Mouse (Mus musculus): ENCODE measurements at regions not wholly inside any gene's neighbourhood (a gene's known extent, or its start where the extent isn't known, plus 50 kb on each side); places are given as distances from the start of the nearest gene placed in this dataset.
A peak's percentile ranks its signal among the peaks of the same experiment; 100 is the strongest.

DNA sequence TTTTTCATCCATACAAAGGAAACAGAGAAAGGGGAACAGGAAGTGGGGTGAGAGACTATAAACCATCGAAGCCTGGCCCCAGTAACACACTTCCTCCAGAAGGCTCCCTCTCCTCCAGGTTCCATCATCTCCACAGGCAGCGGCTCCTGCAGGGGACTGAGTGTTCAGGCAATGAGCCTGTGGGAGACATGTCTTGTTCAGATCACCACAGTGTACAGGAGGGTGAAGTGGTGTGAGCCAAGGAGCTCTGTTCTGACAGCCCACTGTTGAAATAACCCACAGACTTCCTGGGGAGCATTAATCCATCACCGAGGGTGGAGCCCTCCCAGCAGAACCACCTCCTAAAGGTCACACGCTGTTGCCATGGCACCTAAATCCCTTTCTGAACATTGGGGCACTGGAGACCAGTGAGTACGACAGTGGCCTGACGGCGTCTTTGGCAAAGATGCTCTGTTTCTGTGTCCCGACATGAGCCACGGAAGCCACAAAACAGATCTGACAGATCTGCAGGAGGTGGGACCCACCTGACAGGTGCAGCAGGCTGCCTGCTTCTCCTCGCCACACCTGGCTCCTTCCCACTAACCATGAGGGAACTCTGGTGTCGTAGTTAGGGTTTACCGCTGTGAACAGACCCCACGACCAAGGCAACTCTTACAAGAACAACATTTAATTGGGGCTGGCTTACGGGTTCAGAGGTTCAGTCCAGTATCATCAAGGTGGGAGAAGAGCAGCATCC, 60.9 kb downstream of the Psmg1 start:
- DNase-seq (ENCODE audit: low read depth, low spot score) = peak; percentile 43

DNA sequence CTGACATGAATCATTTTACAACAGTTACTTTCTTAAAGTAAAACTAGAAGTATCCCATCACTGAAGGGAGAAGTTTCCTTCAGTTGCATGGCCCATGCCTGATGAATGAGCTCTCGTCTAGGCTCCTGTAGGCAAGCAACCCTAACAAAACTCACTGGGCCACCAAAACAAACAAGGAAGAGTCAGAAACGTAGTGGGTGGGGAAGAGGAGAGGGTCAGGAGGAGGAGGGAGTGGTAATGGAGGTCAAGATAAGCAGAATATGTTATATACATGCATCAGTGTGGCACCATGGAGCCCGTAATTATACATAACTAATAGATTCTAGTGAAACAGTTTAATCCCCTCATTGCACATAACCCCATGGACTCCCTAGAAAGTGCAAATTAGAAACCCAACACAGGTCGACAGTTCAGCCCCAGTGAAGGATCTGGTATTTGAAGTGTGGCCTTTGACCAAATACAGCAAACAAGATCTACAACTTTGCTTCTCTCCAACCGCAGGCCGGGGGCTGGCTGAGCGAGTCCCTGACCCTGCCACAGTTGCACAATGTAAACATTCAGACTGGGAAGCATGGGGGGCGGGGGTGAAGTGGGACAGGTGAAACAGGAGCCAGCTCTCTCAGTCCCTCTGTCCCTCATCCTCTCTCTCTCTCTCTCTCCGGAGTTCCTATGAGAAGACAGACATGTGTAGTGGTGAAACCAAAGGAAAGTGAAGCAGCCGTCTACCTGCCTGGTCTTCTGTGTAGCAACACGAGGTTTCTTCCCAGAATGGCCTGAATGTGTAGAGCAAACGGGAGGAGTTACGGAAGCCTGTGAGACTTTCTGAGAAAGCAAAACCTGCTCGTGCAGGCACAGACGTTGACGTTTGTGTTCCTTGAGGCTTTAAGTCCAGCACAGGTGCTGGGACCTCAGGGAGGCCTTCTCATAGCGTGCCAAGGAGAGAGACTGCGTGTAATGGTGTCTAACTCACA, 62.2 kb downstream of the Psmg1 start:
- no peak for DNase-seq (ENCODE audit: low read depth, low spot score)

DNA sequence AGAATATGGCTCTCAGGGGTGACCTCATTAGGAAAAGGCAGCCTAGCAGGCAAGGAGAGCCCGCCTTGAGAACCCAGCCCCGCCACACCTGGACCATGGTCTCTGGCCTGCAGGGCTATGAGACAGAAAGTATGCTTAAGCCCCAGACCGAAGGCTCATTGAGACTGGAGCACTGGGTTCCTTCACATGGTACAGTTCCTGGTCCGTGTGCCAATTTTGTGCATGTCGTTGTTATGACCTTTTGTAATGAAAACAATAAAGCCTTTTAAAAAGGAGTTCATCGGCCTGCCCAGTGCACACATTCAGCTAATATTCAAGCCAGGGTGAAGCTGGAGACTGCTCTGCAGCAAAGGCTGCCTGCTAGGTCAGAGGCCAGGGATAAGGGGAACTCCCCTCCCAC, 64.2 kb downstream of the Psmg1 start:
- no peak for DNase-seq (ENCODE audit: low read depth, low spot score)

DNA sequence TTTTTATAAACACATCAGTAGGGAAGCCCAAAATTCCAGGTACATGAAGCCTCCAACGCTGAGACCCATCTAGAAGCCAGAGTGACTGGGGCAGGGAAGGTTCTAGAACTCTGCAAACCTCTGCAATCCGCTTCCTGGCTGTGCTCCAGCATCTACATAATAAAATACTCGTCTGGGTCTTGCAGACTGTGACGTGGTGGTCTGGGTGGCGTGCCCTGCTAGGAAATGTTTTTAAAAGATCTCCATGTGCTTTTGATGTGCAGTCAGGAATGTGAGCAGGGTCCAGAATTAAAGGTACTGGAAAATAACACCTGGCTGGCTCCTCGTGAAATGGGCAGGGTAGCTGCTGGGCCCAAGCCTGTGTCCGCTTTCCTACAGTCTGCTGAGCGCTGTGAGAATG, 66.0 kb downstream of the Psmg1 start:
- no peak for DNase-seq (ENCODE audit: low read depth, low spot score)

DNA sequence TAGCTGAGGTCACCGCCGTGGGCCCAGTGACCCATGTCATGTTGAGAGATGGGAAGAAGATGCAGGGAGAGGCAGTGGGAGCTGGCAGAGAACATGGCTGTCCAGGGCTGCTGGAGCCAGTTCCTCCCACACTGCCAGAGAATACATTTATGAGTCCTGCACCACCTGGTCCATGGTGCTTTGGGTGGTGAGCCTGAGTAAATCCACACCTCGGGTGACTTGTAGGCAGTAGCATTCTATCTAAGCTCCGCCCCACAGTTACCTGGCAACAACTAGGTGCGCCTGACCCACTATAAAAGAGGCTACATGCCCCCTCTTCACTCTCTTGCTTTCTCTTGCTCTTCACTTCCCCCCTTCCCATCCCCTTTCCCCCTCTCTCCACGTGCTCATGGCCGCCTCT, 66.8 kb downstream of the Psmg1 start:
- peak; percentile 40 for DNase-seq (ENCODE audit: low read depth, low spot score)

DNA sequence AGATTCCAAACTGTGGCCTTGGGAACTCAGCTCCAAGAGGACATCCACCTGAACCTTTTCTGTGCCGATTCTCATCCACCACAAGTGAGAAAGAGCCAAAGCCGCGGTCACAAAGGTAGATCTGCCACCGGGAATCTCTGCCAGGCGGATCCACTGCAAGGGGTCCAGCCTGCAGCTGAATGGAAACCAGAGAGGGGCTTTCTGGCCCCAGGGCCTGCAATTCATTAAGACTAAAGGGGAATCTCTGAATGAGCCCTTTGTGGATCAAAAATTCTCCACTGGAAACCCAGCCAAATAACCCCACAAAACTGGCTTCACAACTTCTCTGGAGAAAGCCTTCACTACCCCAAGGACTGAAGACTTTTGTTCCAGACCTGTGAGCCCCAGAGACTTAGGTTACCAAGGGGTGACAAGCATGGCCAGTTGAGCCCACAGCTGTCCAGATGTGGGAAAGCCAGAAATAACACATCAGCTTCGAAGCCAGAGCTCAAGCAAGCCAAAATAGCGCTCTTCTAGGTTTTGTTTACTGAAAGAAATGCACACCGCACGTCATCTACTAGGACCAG, 68.3 kb downstream of the Psmg1 start:
- DNase-seq (ENCODE audit: low read depth, low spot score) = no peak

DNA sequence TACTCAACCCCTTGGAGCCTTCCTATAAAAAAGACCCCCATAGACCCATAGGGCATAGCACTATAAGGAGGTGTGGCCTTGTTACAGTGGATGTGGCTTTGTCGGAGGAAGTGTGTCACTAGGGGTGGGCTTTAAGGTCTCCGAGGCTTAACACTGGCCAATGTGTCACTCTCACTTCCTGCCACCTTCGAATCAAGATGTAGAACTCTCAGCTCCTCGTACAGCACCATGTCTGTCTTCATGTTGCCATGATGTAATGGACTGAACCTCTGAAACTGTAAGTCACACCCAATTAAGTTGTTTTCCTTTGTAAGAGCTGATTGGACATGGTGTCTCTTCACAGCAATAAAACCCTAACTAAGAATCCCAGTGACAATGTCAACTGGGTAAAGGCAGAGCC, 69.6 kb downstream of the Psmg1 start:
- DNase-seq (ENCODE audit: low read depth, low spot score) = no peak

DNA sequence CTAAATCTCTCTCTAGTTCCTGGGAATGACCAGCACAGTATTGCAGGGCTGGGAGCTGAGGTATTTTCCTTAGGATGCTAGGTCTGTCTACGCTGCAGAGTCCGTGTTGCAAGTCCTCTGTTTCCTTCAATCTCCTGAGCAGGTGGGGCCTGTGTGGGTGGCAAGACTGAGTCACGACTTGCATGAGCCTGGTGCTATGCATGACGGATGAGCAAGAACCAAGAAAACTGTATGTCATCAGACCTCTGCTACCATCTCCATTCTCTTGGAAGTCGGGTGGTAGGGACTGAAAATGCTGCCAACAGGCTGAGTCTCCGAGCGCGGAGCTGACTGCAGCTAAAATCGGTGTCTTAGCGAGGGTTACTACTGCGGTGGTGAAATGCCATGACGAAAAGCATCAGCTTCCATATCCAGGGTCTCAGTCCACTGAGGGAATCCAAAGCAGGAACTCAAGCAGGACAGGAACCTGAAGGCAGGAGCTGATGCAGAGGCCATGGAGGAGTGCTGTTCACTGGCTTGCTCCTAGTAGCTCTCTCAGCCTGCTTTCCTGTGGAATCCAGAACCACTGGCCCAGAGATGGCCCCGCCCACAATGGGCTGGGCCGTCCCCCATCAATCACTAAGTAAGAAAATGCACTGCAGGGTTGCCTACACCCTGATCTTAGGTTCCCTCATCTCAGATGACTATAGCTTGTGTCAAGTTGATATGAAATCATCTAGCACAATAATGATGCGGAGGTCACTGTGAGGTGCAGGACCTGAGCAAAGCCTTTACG, 71.9 kb downstream of the Psmg1 start:
- DNase-seq (ENCODE audit: low read depth, low spot score) = peak; percentile 72

DNA sequence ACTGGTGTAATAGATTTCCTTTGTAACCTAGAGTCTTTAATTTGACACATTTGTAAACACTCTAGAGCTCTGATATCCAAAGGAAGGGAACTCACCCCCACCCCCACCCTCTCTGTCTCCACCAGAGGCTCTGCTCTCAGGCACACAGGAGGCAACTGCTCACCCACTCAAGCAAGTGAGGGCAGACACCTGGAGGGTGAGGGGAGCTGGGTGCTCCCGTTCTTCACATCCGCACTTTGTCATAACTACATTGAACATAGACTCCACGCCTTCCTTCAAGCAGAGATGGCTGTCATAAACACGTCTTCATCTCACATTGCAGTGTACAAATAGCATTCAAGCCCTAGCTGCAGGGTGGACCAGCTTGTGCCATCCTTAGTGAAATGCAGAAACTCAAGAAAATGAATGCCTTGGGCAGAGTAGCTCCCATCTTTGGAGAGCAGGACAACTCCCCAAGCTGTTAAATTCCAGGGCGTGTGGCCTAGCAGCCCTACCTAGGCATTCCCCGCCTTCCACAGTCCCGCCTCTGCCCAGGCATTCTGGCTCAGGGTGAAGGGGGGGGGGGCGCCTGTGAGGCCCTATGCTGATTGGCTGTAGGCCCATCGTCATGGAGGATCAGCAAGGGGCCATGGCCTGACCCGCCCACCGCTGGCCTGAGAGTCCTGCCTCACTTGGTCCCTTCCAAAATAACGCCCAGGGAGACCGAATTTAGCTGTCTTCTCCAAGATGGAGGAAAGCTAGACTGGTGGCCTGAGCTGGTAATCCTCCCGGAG, 72.9 kb downstream of the Psmg1 start:
- DNase-seq (ENCODE audit: low read depth, low spot score) = peak; percentile 82

DNA sequence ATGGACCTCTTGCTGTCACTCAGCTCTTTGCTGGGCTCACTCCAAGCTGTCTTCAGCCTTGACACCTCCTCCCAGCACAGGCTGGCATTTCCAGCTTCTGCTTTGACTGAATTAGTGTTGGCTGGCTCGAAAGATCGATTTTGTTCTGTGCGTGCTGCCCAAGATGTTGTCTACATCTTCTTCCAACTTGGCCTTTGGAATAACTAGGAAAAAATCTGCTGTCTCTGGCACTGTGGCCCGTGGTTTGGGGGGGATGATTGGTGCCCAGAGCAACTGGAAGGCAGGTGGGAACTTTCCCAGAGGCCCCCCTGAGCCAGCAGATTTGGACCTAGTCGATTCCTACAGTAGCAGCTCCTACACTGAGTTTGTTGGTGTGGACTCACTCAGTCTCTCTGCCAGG, 76.9 kb downstream of the Psmg1 start:
- DNase-seq (ENCODE audit: low read depth, low spot score) = no peak

DNA sequence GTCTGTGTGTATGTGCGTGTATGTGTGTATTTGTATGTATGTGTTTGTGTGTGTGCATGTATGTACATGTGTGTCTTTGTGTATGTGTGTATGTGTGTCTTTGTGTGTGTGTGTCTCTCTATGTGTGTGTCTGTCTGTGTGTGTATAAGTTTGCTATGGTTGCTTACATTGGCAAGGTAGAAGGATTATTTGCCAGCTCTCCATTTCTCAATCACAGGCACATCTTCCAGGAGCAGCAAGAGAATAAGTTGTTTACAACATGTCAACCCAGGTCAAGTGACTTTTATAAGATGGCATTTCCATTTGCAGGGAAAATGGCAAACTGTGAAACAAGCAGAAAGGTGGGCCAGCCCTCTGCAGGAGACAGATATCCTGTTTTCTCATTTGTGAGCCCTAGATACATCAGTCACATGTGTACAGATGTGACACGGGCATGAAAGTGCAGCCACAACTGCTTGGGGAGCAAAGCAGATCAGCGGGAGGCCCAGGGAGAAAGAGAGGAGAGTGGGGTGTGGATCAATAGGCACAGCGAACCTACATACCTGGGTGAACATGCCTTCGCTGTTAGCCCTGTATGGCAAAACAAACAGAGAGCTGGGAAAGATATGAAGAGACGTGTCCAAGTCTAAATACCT, 86.1 kb downstream of the Psmg1 start:
- DNase-seq (ENCODE audit: low read depth, low spot score) = no peak

DNA sequence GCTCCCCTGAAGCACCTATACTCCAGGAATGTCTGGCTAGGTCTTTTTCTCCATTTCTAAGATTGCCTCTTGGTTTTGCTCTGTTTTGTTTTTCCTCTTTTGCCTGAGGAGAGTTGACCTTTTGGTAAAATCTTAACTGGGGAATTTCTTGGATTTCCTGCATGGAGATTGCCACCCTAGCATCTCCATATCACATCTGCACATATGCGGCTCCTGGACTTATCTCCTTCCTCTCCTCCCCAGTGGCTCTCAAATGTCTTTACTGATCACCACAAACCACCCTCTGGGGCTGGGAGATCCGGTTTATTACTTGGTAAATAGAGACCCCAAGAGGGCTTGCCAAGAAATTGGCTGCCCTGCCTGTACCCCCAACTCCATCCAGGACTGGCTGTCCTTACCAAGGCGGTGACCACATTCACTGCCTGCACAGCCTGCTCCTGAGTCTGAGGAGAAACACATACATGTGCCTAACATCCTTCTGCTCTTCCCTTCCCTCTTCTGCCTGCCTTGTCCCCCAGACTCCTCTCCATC, 87.3 kb downstream of the Psmg1 start:
- DNase-seq (ENCODE audit: low read depth, low spot score) = no peak

DNA sequence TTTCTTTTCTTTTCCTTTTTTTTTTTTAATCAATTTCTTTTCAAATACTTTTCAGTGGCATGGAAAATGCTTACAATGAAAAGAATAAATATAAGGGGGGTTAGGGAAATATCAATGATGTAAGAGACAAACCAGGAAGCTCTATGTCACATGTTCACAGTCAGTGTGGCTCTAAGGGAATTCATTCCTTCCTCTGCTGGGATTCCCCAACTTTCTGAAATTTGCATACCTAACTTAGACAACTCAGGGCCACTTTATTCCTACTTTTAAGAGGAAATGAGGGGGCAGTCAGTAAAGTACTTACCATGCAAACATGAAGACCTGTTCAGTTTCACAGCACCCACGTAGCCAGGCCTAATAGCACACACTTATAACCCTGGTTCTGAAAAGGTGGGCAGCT, 88.6 kb downstream of the Psmg1 start:
- no peak for DNase-seq (ENCODE audit: low read depth, low spot score)

DNA sequence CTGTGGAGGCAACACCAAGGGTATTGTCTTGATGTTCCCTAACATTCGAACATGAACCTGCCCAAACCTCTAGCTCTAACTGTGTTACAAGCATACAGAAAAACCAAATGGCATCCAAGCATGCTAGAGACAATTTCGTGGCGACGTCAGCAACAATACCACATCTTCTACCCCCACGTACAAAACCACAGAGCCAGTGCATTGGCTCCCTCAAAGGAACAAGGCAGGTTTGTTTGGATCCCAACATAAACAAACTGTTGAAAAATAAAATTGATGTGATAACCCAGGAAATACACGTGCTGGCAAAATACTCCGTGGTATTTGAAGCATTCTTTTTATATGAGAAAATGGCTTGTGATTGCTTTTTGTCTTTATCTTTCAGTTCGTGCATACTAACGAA, 89.4 kb downstream of the Psmg1 start:
- no peak for DNase-seq (ENCODE audit: low read depth, low spot score)

DNA sequence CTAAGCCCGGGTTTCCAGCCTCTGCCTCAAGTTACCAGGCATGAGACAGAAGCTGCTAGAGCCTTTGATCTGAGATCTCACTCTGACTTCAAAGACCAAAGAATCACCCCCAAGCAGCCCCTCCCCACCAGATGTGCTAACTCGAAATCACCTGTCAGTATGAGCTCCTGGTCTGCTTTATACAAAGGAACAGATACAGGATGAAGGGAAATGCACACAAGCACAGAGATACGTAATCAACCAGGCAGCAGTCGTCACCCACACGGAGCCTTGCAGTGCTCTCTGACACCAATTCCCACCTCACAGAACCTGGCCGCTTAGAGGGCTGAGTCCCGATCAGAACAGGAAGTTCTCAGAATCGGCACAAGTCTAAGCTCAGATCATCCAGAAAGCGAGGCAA, 90.6 kb downstream of the Psmg1 start:
- DNase-seq (ENCODE audit: low read depth, low spot score) = no peak

DNA sequence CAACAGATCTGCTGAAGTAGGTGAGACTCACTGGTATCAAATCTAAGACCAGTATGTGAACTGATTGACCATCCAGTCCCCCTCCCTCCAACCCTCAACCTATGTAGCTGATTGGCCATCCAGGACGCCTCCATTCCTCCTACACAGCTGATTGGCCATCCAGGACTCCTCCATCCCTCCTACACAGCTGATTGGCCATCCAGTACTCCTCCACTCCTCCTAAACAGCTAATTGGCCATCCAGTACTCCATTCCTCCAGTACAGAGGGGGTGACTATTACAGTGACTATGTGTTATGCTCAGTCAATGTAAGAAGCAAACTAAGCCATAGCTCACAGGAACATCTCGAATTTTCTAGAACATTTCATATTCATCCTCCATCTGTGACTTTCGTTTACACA, 91.1 kb downstream of the Psmg1 start:
- DNase-seq (ENCODE audit: low read depth, low spot score) = peak; percentile 69

DNA sequence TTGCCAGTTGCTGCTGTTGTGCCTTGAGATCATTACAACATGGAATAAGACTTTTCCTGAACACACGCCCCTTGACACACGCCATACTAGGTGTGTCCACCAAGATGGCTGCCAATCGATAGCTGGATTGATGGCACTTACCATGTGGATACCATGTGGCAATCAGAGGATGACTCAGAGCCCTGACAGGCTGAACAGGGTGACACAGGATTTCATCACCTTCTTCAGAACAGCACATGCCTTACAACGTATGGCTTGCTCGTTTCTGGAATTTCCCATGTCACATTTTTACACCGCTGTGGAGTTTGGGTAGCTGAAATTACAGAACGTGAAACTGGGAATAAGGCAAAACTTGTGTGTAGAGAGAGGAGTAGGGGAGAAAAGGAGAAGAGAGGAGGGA, 92.9 kb downstream of the Psmg1 start:
- DNase-seq (ENCODE audit: low read depth, low spot score) = no peak

DNA sequence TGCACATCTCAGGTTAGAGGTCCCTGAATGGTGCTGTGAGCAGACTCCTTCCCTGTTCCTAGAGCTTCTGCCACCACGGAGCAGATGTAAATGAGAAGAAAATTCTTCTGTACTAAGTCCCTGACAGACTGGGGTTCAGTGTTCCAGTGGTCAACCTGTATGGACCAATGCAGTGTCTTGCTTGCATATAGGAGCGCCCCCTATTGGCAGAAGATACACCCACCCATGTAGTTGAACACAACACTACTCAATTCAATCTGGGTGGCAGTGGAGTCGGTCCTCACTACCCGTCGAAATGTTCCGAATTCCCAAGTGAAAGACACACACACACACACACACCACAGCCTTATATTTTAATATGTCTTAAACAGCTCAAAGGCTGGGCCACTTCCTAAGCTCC, 94.6 kb downstream of the Psmg1 start:
- peak; percentile 61 for DNase-seq (ENCODE audit: low read depth, low spot score)

DNA sequence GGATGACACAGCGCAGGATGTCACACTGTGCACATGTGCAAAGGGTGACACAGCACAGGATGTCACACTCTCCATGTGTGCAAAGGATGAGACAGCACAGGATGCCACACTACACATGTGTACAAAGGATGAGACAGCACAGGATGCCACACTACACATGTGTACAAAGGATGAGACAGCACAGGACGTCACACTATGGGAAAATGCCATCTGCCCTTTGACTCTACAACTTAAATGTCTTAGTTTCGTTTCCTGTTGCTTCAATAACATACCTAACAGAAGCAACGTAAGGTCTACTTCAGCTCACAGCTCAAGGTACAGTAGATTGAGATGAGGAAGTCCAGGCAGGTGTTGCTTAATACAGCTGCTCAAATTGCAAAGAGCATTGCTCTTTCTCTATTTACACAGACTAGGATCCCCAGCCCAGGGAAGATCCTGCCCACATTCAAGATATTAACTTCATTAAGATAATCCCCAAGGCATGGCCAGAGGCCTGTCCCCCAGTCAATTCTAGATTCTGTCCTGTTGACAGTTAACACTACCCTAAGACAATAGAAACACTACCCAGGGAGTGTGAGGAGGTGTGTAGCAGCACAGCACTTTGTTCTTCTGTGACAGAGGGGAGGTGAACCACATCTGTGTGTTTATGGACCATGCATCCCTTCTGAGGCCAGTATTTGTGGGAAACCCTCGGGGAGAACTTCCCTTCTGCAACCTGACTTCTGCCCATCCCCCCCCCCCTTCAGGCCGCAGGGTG, 97.0 kb downstream of the Psmg1 start:
- no peak for DNase-seq (ENCODE audit: low read depth, low spot score)

DNA sequence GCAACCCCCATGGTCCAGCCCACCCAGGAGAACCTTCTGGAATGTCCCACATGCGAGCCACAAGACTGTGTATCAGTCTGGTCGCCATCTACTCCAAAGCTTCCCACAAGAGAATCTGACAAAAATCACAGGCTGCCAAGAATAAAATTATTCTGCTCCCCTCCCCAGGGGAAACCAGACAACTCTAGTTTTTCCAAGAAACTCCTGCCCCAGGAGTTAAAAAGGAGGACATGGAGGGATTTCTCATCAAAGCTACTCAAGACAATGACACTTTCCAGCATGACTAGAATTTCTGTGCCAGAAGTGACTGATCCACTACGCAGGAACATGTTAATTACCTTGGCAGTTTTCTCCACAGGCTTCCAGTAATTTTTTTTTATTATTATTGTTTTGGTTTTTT, 98.4 kb downstream of the Psmg1 start:
- DNase-seq (ENCODE audit: low read depth, low spot score) = no peak
